Mouse (Mus musculus) layer of hippocampus, postnatal 14 days (tissue): ENCODE data around the gene Dbr1. TPM values are rescaled to one million over a fixed set of nuclear protein-coding genes. Genes with fewer than 3 reads are reported as not detected.
"Not testable (repeated sequence)": the region's sequence is repeated elsewhere in the genome, so short reads cannot be mapped to it uniquely, and the experiment has no call there.

Experiments used
- DNase-seq, 2 experiments: peaks; one replicate each; pipeline ENCODE4 v3.0.0; 2021 to 2022; ENCODE audit warnings: low spot score in 2 of 2, mixed read lengths in 1 of 2
- long read RNA-seq, 2 experiments: library from polyadenylated mRNA; stranded (forward); transcript quantifications; one replicate each; pipeline ENCODE4 v2.0.0; 2021
- total RNA-seq, 2 experiments: library from RNA; stranded (reverse); gene quantifications; 2 replicates each; pipeline ENCODE4 v1.2.3; 2021

The Dbr1 gene
- total RNA-seq: 10 to 100 TPM; 10.4 to 13.5 TPM
- long read RNA-seq, experiment 1, transcript Dbr1-201 (8 exons, 2,261 nt): major isoform, 13 of 19 reads
- long read RNA-seq, experiment 1, partial matches to known transcripts: 0 of 19 reads
- long read RNA-seq, experiment 1, other reads (novel, unspliced or antisense): 6 of 19 reads
- long read RNA-seq, experiment 2, transcript Dbr1-201 (8 exons, 2,261 nt): major isoform, 16 of 21 reads
- long read RNA-seq, experiment 2, partial matches to known transcripts: 0 of 21 reads
- long read RNA-seq, experiment 2, other reads (novel, unspliced or antisense): 5 of 21 reads

DNA sequence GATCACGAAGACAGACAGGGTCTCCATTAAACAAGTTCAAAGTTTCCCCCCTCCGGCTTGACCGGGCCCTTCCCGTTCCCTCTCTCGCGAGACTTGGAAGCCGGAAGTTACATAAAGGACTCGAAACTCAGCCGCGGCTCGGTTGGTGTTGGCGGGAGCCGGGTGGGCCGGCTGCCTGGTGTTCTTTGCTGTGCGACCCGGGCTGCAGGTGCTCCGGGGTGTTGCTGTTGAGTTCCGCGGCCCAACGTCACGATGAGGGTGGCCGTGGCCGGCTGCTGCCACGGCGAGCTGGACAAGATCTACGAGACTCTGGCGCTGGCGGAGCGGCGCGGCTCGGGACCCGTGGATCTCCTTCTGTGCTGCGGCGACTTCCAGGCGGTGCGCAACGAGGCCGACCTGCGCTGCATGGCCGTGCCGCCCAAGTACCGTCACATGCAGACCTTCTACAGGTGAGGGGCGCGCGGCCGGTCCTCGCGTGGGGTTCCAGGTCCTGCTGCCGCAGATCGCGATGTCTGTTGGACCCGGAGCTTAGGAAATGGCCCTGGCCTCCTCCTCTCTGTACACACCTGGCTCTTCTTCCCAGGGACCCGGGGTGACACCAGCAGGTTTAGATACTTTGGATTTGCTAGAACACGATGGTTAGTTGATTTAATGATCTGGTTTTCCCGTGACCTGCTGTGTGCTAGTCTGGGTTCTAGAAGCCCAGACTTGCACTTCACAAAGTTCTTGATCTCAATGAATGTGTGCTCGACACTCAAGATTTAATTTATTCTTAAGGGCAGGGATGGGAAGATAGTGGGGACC, at the start of gene Dbr1:
Gene Dbr1 (plus strand): TSS at position 123 of the 804 bp plus-strand sequence.
- DNase-seq: peak; percentile 88 to 94

DNA sequence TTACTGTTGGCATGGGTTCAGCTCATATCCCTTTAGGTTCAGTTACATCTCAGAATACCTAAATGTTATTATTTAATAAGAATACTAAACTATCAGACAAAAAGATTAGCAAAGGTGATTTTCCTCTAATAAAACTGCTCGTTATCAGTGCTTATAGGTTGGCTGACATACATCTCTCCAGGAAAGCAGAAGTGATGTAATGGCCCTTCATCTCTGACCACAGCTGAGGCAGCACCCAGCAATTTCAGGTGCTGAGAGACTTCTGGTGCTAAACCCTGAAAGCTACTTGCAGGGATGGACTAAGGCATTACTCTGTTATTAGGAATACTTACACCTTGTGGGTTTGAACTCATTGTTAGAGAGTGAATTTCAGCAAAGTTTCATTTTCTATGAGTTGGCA, 43.7 kb upstream of the Dbr1 start:
- no peak for DNase-seq

DNA sequence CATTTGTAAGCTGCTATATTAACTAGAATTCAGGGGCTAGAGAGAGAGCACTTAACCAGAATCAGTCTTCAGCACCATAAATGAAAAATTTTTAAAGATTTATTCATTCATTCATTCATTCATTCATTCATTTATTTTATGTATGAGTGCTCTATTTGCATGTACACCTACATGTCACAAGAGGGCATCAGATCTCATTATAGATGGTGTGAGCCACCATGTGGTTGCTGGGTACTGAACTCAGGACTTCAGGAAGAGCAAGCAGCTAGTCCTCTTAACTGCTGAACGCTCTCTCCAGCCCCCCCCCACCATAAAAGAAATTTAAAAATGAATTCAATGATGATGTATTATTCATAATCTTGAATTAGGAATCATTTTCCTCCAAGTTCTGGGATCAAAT, 29.3 kb upstream of the Dbr1 start:
- DNase-seq: no peak

DNA sequence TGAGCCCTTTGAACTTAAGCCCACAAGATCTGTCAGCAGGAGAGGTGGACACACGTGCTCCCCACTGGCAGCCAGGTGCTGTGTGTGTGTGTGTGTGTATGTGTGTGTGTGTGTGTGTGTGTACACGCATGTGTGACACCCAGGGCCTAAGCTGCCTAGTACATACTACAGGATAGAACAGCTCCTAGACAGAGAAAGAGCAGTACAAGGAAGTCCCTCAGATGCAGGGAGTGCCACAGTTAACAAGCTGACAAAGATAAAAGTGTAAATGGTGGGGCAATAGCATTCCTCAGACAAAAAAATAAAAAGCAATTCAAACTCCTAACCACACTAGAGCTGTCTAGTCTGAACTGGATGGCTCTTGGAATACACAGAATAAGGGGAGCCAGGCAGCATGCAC, 23.5 kb upstream of the Dbr1 start:
- no peak for DNase-seq

DNA sequence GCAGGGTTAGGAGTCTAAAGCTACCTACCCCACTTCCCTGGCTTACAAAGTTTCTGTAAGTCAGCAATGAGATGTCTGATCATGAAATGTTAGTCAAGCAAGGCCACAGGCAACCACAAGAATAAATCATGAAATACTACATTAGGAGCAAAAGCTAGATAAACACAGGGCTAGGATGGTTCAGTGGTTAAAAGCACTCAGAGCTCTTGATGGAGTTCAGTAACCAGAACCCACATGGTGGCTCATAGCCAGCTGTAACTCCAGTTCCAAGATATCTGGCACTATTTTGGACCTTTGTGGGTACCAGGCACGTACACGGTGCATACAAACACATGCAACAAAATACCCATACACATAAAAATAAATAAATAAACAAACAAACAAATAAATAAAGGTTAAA, 22.6 kb upstream of the Dbr1 start:
- no peak for DNase-seq

DNA sequence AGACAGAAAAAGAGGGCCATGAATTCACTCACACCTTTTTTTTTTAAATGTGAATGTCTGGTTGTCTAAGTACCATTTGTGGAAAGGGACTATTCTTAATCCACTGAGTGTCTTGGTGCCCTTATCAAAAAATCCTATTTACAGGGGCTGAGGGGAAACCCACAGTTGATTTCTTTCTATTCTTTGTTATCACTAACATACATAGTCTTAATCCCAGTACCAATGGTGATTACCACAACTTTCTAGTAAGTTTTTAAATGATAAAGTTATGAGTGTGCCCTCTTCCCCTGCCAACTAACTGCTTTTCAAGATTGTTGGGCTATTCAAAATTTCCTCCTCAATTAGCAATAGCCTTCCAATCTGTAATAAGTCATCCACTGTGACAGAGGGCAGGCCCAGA, 21.5 kb upstream of the Dbr1 start:
- DNase-seq: no peak

DNA sequence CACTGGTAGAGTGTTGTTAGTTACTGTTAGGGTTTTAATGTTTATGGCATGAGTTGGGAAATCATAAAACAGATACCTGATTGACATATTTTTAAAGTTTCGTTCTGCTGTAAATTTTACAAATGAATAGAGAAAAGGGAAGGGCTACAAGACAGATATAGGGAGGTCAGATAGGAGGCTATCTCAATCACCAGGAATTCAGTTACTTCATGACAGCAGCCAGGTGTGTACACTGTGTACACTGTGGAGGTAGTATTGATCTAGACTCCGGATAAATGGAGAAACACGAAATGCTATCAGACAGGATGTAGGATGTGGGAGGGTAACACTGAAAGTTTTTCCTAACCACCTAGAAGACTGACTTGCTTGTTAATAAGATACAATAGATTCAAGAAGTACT, 20.3 kb upstream of the Dbr1 start:
- DNase-seq: no peak

DNA sequence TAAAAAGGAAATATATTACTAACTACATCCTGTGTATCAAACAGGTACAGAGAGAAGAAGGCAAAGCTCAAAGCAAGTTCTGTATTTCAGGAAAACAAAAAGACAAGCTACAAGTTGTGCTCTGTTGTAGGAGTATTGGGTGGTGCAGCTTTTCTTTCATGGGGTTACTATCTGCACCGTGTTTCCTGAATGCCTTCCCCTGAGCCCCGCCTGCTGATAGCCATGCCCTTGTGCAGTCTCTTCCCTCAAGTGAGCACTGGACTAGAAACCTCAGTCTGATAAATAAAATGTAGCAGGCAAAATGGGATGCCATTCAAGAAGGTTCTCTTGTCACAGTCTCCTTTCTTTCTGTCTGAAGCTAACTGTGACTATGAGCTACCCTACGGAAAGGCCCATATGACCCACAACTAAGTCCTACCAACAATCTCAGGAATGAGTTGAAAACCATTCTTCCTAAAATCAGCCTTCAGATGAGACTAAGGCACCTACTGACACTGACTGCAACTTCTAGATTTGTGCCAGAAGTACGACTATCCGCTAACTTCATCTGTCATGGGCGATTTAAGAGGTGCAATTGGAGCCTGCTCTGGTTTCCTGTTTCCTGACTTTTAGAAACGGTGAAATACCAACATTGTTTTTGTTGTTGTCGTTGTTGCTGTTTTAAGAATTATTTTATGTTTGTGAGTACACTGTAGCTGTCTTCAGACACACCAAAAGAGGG, 17.9 kb upstream of the Dbr1 start:
- no peak for DNase-seq

DNA sequence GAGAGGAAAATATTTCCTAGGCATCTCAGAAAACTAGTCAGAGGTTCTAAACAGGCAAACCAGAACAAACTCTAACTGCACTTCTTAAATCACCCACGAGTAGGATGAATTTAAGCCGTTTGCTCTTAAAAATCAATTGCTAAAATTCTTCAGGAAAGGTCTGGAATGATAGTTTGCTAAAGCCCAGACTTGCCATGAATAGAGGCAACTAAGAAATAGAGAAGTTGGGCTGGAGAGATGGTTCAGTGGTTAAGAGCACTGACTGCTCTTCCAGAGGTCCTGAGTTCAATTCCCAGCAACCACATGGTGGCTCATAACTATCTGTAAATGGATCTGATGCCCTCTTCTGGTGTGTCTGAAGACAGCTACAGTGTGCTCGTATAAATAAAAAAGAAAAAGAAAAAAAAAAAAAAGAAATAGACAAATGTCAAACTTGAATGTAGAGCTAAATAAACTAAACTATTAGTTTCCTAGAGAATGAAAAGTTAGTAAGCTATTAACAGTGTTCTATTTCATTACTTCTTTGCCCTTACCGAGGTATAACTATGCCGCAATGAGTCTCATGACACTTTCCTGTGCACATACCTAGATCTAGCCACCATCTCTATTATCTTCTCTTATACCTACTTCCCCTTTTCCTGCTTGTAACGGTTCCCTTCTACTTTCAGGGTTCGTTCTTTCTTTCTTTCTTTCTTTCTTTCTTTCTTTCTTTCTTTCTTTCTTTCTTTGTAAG, 16.6 kb upstream of the Dbr1 start:
- DNase-seq: no peak

DNA sequence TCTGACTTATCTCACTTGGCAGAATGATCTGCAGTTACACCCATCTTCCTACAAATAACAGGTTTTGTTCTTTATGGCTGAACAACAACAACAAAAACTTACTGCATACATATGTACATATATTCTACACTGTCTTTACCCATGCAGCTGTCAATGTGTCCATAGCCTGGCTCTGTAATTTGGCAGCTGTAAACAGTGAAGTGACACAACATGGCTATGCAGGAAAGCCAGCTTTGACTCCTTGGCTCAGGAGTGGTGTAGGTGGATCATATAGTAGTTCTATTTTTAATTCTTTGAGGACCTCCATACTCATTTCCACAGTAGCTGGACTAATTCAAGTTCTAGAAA, 16.1 kb upstream of the Dbr1 start:
- no peak for DNase-seq

DNA sequence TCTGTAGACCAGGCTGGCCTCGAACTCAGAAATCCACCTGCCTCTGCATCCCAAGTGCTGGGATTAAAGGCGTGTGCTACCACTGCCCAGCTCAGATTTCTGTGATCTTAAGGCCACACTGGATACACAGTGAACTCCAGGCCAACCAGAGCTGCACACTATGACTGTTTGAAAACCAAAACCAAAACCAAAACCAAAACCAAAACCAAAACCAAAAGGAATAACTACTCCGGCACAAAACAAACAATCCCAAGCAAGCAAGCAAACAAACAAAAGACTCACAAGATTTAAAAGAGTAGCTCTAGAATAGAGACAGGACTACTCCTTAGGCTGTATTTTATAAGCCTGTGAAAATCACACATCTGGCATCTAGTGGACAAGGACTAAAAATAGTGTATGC, 15.2 kb upstream of the Dbr1 start:
- no peak for DNase-seq

DNA sequence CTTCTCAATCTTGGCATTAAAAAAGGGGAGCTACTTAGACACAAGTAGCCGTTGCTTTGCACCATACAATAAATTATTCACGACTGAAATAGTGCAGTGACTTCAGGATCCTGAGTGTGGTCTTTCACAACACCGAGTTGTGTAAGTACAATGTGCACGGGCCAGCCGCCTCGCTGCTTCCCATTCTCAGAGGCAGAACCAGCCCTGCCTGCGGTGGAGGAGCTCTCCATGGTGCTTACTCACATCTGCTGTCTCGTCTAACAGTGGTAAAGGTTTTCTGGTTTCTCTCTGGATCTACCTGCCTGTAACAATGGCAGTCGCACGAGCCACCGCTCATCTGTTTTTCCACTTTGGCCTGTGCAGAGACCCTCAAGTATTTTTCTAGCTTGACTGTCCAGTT, 11.9 kb upstream of the Dbr1 start:
- no peak for DNase-seq

DNA sequence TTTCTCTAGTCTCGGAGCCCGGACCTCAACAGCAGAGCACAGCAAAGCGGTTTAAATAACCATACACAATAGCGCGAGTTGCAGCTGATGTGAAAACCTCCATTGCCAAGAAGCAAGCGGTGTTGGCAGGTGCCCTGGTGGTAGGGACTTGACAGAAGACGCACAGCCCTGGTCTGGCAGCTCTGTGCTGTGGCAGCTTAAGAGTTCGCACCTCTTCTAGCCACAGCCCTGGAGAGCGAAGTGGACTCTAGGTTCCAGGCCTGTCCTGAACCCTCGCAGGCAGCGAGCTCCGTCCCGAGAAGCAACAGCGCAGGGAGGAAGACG, 7.6 kb upstream of the Dbr1 start:
- peak in 1 of 2 experiments; percentile 14 for DNase-seq

DNA sequence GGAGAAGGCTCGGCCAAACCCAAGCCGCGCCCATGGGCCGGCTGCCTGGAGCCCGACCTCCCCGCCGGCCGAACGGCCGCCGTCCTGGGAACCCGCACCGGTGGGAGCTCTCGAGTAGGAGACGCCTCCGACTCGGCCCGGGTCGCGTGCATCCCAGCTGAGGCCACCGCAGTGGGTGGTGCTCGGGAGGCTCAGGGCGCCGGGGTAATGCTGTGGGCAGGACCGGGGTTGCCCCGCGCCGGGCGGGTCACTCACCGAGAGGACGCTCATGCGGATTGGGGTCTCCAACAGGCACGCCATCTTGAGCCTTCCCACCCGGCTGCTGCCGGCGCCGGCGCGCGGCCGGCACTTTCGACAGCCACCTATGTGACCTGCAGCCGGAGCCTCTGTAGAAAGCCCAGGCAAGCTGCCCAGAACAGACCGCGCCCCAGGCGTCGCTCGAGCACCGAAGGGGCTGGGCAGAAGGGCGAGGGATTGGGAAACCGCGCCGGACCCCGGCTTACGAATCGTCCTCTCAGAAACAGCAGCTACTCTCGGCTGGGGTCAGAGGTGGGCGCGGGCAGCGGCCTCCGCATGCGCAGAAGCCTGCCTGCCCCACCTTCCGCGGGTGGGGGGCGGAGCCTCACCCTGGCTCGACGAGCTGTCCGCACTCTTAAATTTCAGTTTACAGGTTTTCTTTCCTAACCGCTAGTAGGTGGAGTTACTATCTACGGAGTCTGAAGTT, 7.1 kb upstream of the Dbr1 start, which contains the start of gene Armc8:
Gene Armc8 (minus strand): TSS at position 553 of the 724 bp plus-strand sequence.
- DNase-seq: peak; percentile 92 to 96

DNA sequence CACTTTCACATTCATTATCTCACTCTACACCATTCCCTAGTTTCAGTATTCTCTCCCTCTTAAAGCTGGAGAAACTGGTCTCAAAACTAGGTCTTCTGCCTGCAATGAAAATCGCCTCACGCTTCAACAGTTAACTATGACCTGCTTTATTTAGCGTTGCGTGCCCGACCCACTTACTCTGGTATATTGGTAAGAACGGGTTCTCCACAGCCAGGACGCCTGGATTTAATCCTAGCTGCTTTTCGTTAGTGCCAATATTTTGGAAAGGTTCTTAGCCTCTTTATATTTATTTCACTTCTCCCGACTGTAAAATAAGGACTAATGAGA, 6.6 kb upstream of the Dbr1 start:
- DNase-seq: no peak

DNA sequence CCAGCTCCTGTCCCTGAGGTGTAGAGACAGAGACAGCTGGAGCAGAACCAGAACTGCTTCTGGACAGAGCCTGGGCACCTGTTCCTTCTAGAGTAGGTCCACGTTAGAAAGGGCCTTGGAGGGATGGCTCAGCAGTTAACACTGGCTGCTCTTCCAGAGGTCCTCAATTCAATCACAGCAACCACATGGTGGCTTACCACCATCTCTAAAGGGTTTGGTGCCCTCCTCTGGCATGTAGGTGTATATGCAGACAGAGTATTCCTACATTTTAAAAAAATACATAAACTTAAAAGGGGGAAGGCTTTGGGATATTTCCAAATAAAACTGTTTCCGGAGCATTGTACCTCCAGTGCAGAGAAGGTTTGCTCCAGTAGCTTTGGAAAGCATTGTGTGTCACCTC, 5.1 kb downstream of the Dbr1 start:
- DNase-seq: peak in 1 of 2 experiments; percentile 42

DNA sequence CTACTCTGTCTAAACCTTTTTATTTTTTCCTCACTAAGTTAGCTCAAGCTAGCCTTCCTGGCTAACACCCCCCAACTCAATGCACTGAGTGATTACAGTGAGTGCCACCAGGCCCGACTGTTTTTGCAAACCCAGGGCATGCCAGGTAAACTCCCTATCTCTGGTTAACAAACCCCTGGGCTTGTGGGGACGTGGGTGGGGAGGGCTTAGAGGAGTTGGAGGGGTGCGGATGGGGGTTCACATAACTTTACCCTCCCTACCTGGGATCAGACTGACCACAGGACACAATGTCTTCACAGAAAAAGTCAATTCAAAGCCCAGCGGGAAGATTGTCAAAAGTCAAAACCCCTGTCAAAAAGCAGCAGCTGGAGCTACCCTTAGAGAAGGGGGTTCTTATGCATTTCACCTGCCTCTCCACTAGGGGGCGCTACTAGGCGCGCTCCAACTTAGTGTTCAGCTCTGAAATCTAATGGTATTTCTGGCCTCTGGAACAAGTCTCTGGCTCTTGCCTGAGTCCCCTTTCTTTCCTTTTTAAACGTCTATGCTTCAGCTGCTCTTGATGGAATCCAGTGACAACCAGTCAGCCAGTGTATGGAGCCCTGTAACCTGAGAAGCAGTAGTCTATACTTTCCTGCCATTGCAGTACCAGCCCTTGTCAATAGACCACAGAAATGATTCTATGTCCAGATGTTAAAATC, 12.1 kb downstream of the Dbr1 start:
- DNase-seq: peak; percentile 39 to 42

DNA sequence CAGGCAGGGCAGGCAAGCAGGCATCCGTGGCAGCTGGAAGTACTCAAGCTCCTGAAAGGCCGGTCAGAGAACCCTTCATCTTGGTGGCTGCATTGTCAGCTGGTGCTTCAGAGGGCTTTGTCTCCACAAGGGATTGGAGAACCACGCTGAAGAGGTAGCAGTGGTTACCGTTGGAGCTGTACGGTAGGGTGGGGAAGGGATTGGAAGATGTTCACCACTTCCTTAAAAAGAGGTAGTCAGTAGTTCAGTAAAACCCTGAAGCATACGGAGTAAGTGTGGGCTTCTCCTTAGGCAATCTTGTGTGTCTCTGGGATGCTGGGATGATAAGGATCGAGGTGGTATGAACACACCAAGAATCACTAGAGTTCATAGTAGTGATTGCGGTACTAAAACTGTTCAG, 15.5 kb downstream of the Dbr1 start:
- DNase-seq: no peak

DNA sequence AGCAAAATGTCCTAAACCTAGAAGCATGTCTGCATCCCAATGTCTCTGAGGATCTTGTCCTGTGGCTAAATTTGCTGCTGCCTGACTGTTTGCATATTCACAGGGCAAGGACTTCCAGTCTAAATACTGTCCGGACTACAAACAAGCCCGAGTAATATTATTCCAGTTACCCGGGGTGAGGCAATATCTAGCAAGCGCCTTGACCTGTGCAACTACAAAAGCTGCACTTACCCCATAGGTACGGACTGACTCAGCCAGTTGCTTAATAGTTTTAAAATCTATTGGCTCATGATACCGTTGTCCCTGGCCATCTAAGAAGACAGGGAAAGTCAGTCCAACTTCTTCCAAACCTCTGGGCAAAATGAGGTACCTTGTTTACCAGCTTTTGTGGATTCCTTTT, 23.5 kb downstream of the Dbr1 start:
- DNase-seq: not testable (repeated sequence)

DNA sequence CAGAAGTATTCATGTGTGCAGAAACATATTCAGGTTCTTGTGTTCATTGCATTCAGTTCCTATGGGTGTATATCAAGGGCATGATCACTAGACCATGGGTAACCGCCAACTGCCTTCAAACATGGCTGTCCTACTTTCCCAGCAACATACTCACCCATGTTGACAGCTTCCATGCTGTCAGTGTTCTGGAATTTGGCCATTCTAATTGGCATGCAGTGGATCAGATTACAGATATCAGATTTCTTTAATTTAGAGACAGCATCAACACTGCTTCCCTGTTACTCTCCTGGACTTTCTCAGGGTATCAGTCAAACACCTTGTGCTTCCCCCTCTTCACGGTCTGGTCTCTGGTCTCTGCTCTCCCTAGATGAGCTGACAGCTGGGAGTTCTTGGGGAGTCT, 28.0 kb downstream of the Dbr1 start:
- no peak for DNase-seq
